Mouse (Mus musculus) liver, embryonic 14.5 days (tissue): ENCODE measurements around the gene Pde4d. TPM values are rescaled to one million over a fixed set of nuclear protein-coding genes. Genes with fewer than 3 reads are reported as not detected.
A peak's percentile ranks its signal among the peaks of the same experiment; 100 is the strongest.
"Not testable (repeated sequence)": the region's sequence is repeated elsewhere in the genome, so short reads cannot be mapped to it uniquely, and the experiment has no call there.

Experiments
- ATAC-seq: fragments of 200-750 bp; cut with Nextera tagmentation; 2 replicates; pipeline ENCODE4 v1.8.0; 2017; ENCODE audit warnings: moderate number of reproducible peaks, mild to moderate bottlenecking, moderate library complexity; ENCODE audit not compliant: insufficient read depth
- DNase-seq, 3 experiments: peaks; one replicate each; pipeline ENCODE4 v3.0.0-alpha.2; 2012 to 2013; ENCODE audit warnings: low read depth in 3 of 3, low spot score in 3 of 3
- H3K27ac ChIP-seq: fragments of 300-500 bp; sonication (generic); 2 replicates; pipeline ENCODE4 v1.5.1; 2014; ENCODE audit warnings: moderate library complexity, mild to moderate bottlenecking, control low read depth, inconsistent platforms
- H3K27me3 ChIP-seq: fragments of 300-500 bp; sonication (generic); 2 replicates; pipeline ENCODE4 v1.6.1; 2014; ENCODE audit warnings: mild to moderate bottlenecking, low read length, moderate library complexity; ENCODE audit not compliant: control insufficient read depth, insufficient read depth
- H3K36me3 ChIP-seq: fragments of 300-500 bp; sonication (generic); replicated peaks from 2 replicates; pipeline ENCODE4 v1.6.1; 2014; ENCODE audit warnings: low read depth; ENCODE audit not compliant: control insufficient read depth, insufficient read depth
- H3K4me1 ChIP-seq, 2 experiments: fragments of 200-500 bp in 1 of 2; fragments of 300-500 bp in 1 of 2; sonication (generic) in 1 of 2; replicated peaks; 2 replicates each; pipeline ENCODE4 v1.6.1; 2012 to 2014; ENCODE audit warnings: antibody characterized with exemption in 1 of 2, inconsistent platforms in 1 of 2, low read length in 1 of 2; ENCODE audit not compliant: control insufficient read depth in 2 of 2, insufficient read depth in 2 of 2
- H3K4me2 ChIP-seq: fragments of 300-500 bp; sonication (generic); 2 replicates; pipeline ENCODE4 v1.6.1; 2014; ENCODE audit warnings: low read depth, mild to moderate bottlenecking, control low read depth, moderate library complexity
- H3K4me3 ChIP-seq, 2 experiments: fragments of 200-500 bp in 1 of 2; fragments of 300-500 bp in 1 of 2; sonication (generic) in 1 of 2; 2 replicates each; pipeline ENCODE4 v1.5.1; 2012 to 2014; ENCODE audit warnings: low read depth in 2 of 2, low read length in 2 of 2, mild to moderate bottlenecking in 2 of 2, control low read depth in 1 of 2, inconsistent platforms in 1 of 2, moderate library complexity in 1 of 2; ENCODE audit not compliant: insufficient read depth in 1 of 2
- H3K9ac ChIP-seq: fragments of 300-500 bp; sonication (generic); replicated peaks from 2 replicates; pipeline ENCODE4 v1.6.1; 2014; ENCODE audit warnings: mild to moderate bottlenecking, control low read depth, moderate library complexity
- H3K9me3 ChIP-seq: fragments of 300-500 bp; sonication (generic); 2 replicates; pipeline ENCODE4 v1.6.1; 2016; ENCODE audit warnings: low read length, mixed read lengths; ENCODE audit not compliant: control insufficient read depth
- CTCF ChIP-seq: IDR thresholded peaks from 2 replicates; pipeline ENCODE4 v1.5.1; 2016; ENCODE audit warnings: antibody characterized with exemption, low read depth, control low read depth
- EP300 ChIP-seq: IDR thresholded peaks from 2 replicates; pipeline ENCODE4 v1.6.1; 2016; ENCODE audit warnings: antibody characterized with exemption, low read depth
- whole genome bisulfite sequencing: fragments of 180-500 bp; shearing (Covaris S2); extraction: QIAGEN DNeasy Blood & Tissue Kit; methylation state at CpG from one replicate; pipeline ENCODE4 v1.1.7; 2014; ENCODE audit not compliant: insufficient replicate concordance; 5-methylcytosine and 5-hydroxymethylcytosine counted together
- polyA plus RNA-seq, 2 experiments: library from polyadenylated mRNA; depleted of rRNA in 1 of 2; stranded (reverse) in 1 of 2; unstranded in 1 of 2; fragments of >200 nt; fragmentation: Nextera tagmentation in 1 of 2; extraction: Ambion mirVana in 1 of 2; gene quantifications; 2 replicates each; pipeline versions ENCODE4 v1.2.1 to v1.2.3; 2012 to 2014

Pde4d gene
- polyA plus RNA-seq, 2 experiments = 4.9 to 8.6 TPM

DNA sequence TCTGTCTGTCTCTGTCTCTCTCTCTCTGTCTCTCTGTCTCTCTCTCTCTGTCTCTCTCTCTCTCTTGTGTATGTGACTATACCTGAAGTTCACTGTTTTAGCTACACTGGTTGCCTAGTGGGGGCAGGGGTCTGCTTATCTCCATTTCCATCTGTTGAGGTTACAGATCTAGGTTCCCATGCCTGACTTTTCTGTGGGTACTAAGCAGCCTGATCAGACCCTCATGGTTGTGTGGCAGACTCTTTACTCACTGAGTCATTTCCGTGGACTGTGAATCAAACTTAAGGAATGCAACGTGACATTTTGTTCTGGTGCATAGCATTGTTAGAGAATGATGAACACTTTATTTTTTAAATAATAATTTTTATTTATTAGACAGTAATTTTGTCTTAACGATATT lies 264.3 kb downstream of the Pde4d start:
- Histone ChIP-seq H3K27me3 (no peaks in the 10 kb centered on the region), H3K9ac (no peak overlapping the region), H3K27ac (no peak overlapping the region), H3K4me3 (no peak overlapping the region), H3K4me2 (no peak overlapping the region), H3K36me3 (no peaks in the 10 kb centered on the region), H3K4me1 (no peaks in the 10 kb centered on the region), H3K9me3 (no peaks in the 10 kb centered on the region)
- ATAC-seq = no peak
- DNase-seq = no peak
- no peak for TF ChIP-seq CTCF
- no peak for TF ChIP-seq EP300
- WGBS = 20% methylated on average over 3 of the region's 3 CpGs

GRCm38 (mm10) chr13:108715029-108715428 lies 265.3 kb downstream of the Pde4d start:
- DNase-seq (no peak), ATAC-seq (no peak)
- H3K4me3 ChIP-seq = no peak overlapping the region
- H3K9ac ChIP-seq = no peak overlapping the region
- no peak overlapping the region for H3K27ac ChIP-seq
- no peak overlapping the region for H3K4me2 ChIP-seq
- H3K36me3 ChIP-seq = no peaks in the 10 kb centered on the region
- no peaks in the 10 kb centered on the region for H3K27me3 ChIP-seq
- WGBS = 18% methylated on average over 3 of the region's 3 CpGs
- no peak for TF ChIP-seq CTCF
- TF ChIP-seq EP300 = no peak
- no peaks in the 10 kb centered on the region for H3K4me1 ChIP-seq
- H3K9me3 ChIP-seq = no peaks in the 10 kb centered on the region

GRCm38 (mm10) chr13:108722234-108722633 lies 272.5 kb downstream of the Pde4d start:
- no peak for ATAC-seq
- TF ChIP-seq EP300 = no peak
- 0 out of 2 replicates have a peak, but pooled peaks have one; percentile 30 for TF ChIP-seq CTCF
- Histone ChIP-seq H3K27ac (no peak overlapping the region), H3K4me3 (no peak overlapping the region), H3K4me1 (no peaks in the 10 kb centered on the region), H3K36me3 (no peaks in the 10 kb centered on the region), H3K4me2 (no peak overlapping the region), H3K9me3 (no peaks in the 10 kb centered on the region), H3K9ac (no peak overlapping the region), H3K27me3 (no peaks in the 10 kb centered on the region)
- 37% methylated on average over 5 of the region's 5 CpGs for WGBS
- peak in 2 of 3 experiments; percentile 4 to 15 for DNase-seq

DNA sequence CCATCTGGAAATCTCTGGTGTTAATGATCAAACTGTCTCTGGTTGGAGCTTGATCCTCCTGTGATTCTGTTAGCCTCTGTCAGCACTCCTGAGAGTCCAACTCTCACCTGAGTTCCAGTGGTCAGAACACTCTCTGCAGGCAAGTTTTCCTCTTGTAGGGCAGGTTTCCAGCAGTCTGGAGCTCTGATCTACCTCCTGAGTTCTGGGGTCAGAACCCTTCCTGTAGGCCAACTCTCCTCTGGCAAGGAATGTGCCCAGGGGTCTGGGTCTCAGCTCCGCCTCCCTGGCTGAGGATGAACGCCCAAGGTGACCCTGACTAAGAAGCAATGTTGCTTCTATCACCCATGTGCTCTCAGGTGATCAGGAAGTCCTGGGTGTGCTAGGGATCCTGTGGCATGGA lies 284.6 kb downstream of the Pde4d start:
- not testable (repeated sequence) for H3K36me3 ChIP-seq, H3K9ac ChIP-seq, H3K4me3 ChIP-seq, H3K4me2 ChIP-seq, H3K27ac ChIP-seq, DNase-seq, H3K4me1 ChIP-seq, H3K27me3 ChIP-seq, H3K9me3 ChIP-seq, ATAC-seq
- 58% methylated on average over 2 of the region's 2 CpGs for WGBS

GRCm38 (mm10) chr13:108751155-108751840 lies 301.6 kb downstream of the Pde4d start:
- Histone ChIP-seq H3K27ac (no peak overlapping the region), H3K4me2 (no peak overlapping the region)
- 67% methylated on average over 3 of the region's 3 CpGs for WGBS

More at GRCm38 (mm10) chr13:108751155-108751840, 301.6 kb downstream of the Pde4d start:
- no peak overlapping the region for H3K4me3 ChIP-seq
- DNase-seq = no peak
- no peaks in the 10 kb centered on the region for H3K36me3 ChIP-seq
- no peak for TF ChIP-seq EP300
- no peak for TF ChIP-seq CTCF
- no peak for ATAC-seq
- no peaks in the 10 kb centered on the region for H3K27me3 ChIP-seq
- no peaks in the 10 kb centered on the region for H3K9me3 ChIP-seq
- no peaks in the 10 kb centered on the region for H3K4me1 ChIP-seq
- H3K9ac ChIP-seq = no peak overlapping the region
